Mouse (Mus musculus) intestine, embryonic 15.5 days (tissue): Measurements from ENCODE around the gene Slc29a1. TPM values are rescaled to one million over a fixed set of nuclear protein-coding genes. Genes with fewer than 3 reads are reported as not detected.

Source experiments
- ATAC-seq: fragments of 200-750 bp; cut with Nextera tagmentation; 2 replicates; pipeline ENCODE4 v1.8.0; 2017; ENCODE audit warnings: moderate TSS enrichment, moderate library complexity
- H3K27ac ChIP-seq: fragments of 300-500 bp; sonication (generic); 2 replicates; pipeline ENCODE4 v1.5.1; 2015; ENCODE audit warnings: mild to moderate bottlenecking, inconsistent platforms
- H3K27me3 ChIP-seq: fragments of 300-500 bp; sonication (generic); replicated peaks from 2 replicates; pipeline ENCODE4 v1.6.1; 2015; ENCODE audit warnings: inconsistent platforms
- H3K36me3 ChIP-seq: fragments of 300-500 bp; sonication (generic); 2 replicates; pipeline ENCODE4 v1.6.1; 2015; ENCODE audit warnings: inconsistent platforms
- H3K4me1 ChIP-seq: fragments of 300-500 bp; sonication (generic); replicated peaks from 2 replicates; pipeline ENCODE4 v1.6.1; 2015; ENCODE audit warnings: inconsistent platforms
- H3K4me2 ChIP-seq: fragments of 300-500 bp; sonication (generic); replicated peaks from 2 replicates; pipeline ENCODE4 v1.6.1; 2015; ENCODE audit warnings: mild to moderate bottlenecking, inconsistent platforms
- H3K4me3 ChIP-seq: fragments of 300-500 bp; sonication (generic); replicated peaks from 2 replicates; pipeline ENCODE4 v1.5.1; 2015; ENCODE audit warnings: inconsistent platforms
- H3K9ac ChIP-seq: fragments of 300-500 bp; sonication (generic); 2 replicates; pipeline ENCODE4 v1.6.1; 2015; ENCODE audit warnings: inconsistent platforms
- H3K9me3 ChIP-seq: fragments of 300-500 bp; sonication (generic); 2 replicates; pipeline ENCODE4 v1.6.1; 2016; ENCODE audit warnings: inconsistent platforms
- WGBS: fragments of 180-500 bp; shearing (Covaris S2); methylation state at CpG from one replicate; pipeline ENCODE4 v1.1.7; 2015; 5-methylcytosine and 5-hydroxymethylcytosine counted together
- polyA plus RNA-seq: library from polyadenylated mRNA; unstranded; fragments of >200 nt; fragmentation: Nextera tagmentation; extraction: Ambion mirVana; gene quantifications from 2 replicates; pipeline ENCODE4 v1.2.1, GENCODE M21; 2015

The Slc29a1 gene
- polyA plus RNA-seq, result 80.0 and 85.4 TPM in 2 replicates

DNA sequence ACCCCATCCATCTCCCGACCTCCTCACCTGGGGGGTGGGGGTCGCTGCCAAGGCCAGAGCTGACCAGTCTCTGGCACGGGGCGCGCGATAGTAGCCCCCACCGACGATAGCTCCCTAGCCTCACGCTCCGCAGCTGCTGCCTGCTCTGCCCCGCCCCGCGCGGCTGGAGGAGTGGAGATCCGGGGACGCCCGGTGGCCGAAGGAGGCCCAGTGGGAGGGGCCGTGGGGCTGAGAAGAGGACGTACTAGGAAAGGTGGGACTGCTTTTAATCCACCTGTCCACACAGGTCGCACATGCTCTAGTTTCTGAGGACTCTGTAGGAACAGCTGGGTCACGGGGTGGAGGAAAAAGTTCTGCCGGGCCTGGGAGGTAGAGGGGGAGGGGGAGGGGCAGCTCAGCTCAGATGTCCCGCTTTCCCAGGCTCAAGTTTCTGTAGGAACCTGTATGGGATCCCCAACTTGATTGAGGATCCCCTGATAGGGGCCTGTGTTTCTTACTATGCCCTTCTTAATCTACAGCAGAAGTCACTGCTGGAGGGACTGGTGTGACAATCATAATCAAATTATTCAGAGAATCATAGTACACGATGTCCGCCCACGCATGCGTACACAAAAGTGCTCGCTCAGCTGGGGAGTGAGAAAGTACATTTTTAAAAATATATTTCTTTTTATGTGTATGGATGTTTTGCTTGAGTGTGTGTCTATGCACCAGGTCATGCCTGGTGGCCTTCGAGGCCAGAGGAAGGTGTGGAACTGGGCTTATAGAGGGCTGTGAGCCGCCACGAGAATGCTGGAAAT, at the start of gene Slc29a1:
Slc29a1 (minus strand) TSS at position 161 of the 797 bp plus-strand sequence.
- WGBS, result 18% methylated on average over 32 of the region's 32 CpGs
- Histone ChIP-seq H3K9me3 (no peaks in the 10 kb centered on the region), H3K4me3 (peak within 1 kb of the TSS; percentile 31), H3K36me3 (no peaks in the 10 kb centered on the region), H3K27ac (peak within 1 kb of the TSS; percentile 64; the same call in 1 of the 2 replicates), H3K27me3 (no peaks in the 10 kb centered on the region; the same call in 1 of the 2 replicates), H3K4me2 (peak within 1 kb of the TSS; percentile 70), H3K9ac (peak within 1 kb of the TSS; percentile 29), H3K4me1 (peaks cover 65% of the 10 kb centered on the region)
- ATAC-seq, result peak; percentile 56

DNA sequence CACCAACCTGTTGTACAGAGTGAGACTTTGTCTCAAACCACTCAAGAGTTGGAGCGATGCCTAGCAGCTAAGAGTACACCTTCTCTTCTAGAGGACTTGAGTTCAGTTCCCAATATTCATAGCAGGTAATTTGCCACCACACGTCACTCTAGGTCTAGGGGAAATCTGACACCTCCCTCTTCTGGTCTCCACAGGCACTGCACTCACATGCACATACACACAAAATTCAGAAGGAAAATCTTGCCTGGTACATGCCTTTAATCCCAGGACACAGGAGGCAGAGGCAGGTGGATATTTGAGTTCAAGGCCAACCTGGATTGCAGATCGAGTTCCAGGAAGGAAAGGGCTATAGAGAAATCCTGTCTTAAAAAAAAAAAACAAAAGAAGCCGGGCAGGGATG, 44.8 kb upstream of the Slc29a1 start:
- Histone ChIP-seq H3K27me3 (no peaks in the 10 kb centered on the region), H3K36me3 (no peaks in the 10 kb centered on the region), H3K9ac (no peak overlapping the region), H3K9me3 (no peaks in the 10 kb centered on the region), H3K4me1 (no peaks in the 10 kb centered on the region), H3K27ac (no peak overlapping the region), H3K4me2 (no peak overlapping the region), H3K4me3 (no peak overlapping the region)
- WGBS, result 92% methylated on average over 4 of the region's 4 CpGs
- ATAC-seq, result no peak

DNA sequence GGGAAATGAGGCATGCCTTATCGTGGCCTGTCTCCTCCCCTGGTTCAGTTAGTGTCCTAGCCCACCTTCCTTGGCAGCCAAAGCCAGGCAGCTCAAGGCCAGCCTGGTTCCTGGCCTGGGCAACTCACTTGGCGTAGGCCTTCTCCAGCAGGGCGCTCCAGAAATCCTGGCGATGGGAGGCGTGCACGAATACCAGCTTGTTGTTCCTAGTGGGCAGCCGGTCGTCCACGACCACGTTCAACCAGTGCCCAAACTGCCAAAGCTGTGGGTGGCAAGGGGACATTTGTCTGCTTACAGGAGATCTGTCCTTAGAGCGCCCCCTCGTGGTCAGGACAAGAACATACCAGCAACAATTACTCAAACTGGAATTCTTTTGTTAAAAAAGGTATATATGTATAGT, 43.3 kb upstream of the Slc29a1 start:
- no peak overlapping the region for H3K4me3 ChIP-seq
- no peak overlapping the region for H3K9ac ChIP-seq
- WGBS, result 26% methylated on average over 12 of the region's 12 CpGs
- no peaks in the 10 kb centered on the region for H3K36me3 ChIP-seq
- no peaks in the 10 kb centered on the region for H3K9me3 ChIP-seq
- no peaks in the 10 kb centered on the region for H3K27me3 ChIP-seq
- H3K4me2 ChIP-seq, result no peak overlapping the region
- ATAC-seq, result no peak
- no peak overlapping the region for H3K27ac ChIP-seq
- H3K4me1 ChIP-seq, result no peaks in the 10 kb centered on the region

DNA sequence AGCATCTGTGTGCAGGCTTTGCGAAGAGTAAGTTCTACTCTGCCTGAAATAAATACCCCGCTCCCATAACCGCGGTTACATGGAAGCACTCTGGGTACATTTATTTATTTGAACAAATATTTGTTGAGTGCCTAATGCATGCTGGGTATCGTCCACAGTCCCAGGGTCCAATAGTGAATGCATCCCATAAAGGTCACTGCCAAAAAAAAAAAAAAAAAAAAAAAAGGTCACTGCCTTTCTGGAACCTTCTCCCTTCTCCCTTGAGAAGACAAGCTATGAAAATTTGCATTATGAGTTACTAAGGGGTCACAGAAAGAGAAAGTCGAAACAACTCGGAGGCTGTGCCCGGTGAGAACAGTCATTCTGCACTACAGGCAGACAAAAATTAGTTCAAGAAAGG, 42.6 kb upstream of the Slc29a1 start:
- ATAC-seq, result no peak

DNA sequence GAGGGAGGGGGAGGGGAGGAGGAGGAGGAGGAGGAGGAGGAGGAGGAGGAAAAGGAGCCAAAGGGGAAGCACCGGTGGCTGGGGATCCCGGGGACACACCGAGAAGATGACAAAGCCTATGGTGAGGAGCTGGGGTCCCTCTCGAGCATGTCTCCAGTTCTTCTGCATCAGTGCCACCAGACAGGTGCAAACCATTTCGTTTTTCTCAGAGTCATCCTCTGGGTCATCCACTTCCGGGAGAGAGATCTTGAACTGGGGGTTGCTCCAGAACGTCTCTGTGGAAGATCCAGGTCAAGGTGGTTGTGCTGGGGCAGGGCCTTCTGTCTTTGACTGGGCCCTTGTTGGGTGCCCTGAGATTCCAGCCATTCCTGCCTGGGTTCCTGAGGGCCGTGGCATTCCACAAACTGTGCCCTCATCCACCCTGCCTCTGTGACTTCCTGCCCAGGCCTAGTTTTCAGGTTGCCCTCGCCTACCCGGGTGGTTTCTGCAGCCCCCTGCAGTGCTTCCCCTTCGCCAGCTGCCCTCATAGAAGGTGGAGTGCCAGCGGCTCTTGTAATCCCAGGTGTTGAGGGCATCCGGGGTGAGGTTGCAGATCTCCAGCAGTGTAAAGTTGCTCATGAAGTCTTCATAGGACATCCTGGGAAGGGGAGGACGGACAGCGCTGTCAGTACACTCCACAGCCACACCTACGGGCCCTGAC, 39.3 kb upstream of the Slc29a1 start:
- Histone ChIP-seq H3K4me1 (no peaks in the 10 kb centered on the region), H3K4me3 (no peak overlapping the region), H3K27ac (no peak overlapping the region), H3K4me2 (no peak overlapping the region), H3K36me3 (no peaks in the 10 kb centered on the region), H3K9ac (no peak overlapping the region), H3K27me3 (no peaks in the 10 kb centered on the region), H3K9me3 (no peaks in the 10 kb centered on the region)
- WGBS, result 74% methylated on average over 16 of the region's 16 CpGs
- no peak for ATAC-seq

More for the DNA sequence above, 42.6 kb upstream of the Slc29a1 start:
- H3K36me3 ChIP-seq, result no peaks in the 10 kb centered on the region
- no peaks in the 10 kb centered on the region for H3K27me3 ChIP-seq
- no peaks in the 10 kb centered on the region for H3K4me1 ChIP-seq
- H3K9me3 ChIP-seq, result no peaks in the 10 kb centered on the region
- H3K4me3 ChIP-seq, result no peak overlapping the region
- H3K4me2 ChIP-seq, result no peak overlapping the region
- H3K9ac ChIP-seq, result no peak overlapping the region
- WGBS, result 88% methylated on average over 8 of the region's 8 CpGs
- H3K27ac ChIP-seq, result no peak overlapping the region

- ATAC-seq, result no peak
- no peaks in the 10 kb centered on the region for H3K27me3 ChIP-seq
- WGBS, result 80% methylated on average over 5 of the region's 5 CpGs
- peaks cover 16% of the 10 kb centered on the region; the same call in 1 of the 2 replicates for H3K4me1 ChIP-seq
- H3K4me2 ChIP-seq, result no peak overlapping the region
- H3K36me3 ChIP-seq, result no peaks in the 10 kb centered on the region
- no peaks in the 10 kb centered on the region for H3K9me3 ChIP-seq
- no peak overlapping the region for H3K9ac ChIP-seq
- no peak overlapping the region for H3K4me3 ChIP-seq
- no peak overlapping the region for H3K27ac ChIP-seq
Measured at GRCm38 (mm10) chr17:45634033-45634432, 34.6 kb upstream of the Slc29a1 start.

DNA sequence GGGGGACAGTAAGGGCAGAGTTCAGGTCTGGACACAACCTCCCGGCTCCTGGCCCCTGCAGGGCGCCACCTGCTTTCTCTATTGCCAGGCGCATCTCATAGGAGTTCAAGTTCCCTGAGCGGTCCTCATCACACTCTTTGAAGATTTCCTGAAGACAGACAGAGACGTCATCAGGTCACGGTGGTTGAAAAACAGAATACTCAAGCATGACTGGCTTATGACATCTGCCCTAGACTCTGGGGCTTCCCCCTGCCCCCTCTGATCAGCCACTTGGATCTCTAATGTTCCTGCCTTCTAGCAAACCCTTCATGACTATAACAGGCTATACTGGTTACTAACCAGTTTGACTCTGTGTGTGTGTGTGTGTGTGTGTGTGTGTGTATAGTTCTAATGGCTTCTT, 32.5 kb upstream of the Slc29a1 start:
- 80% methylated on average over 6 of the region's 6 CpGs for WGBS
- ATAC-seq, result no peak
- no peak overlapping the region for H3K27ac ChIP-seq
- H3K4me1 ChIP-seq, result peaks cover 21% of the 10 kb centered on the region
- no peaks in the 10 kb centered on the region for H3K9me3 ChIP-seq
- no peak overlapping the region for H3K9ac ChIP-seq
- H3K4me2 ChIP-seq, result no peak overlapping the region
- H3K27me3 ChIP-seq, result no peaks in the 10 kb centered on the region
- no peaks in the 10 kb centered on the region for H3K36me3 ChIP-seq
- H3K4me3 ChIP-seq, result no peak overlapping the region

GRCm38 (mm10) chr17:45630992-45631391, 31.6 kb upstream of the Slc29a1 start:
- H3K9ac ChIP-seq, result no peak overlapping the region
- 54% methylated on average over 3 of the region's 3 CpGs for WGBS
- H3K27me3 ChIP-seq, result no peaks in the 10 kb centered on the region
- H3K4me3 ChIP-seq, result no peak overlapping the region
- no peaks in the 10 kb centered on the region for H3K9me3 ChIP-seq
- no peak overlapping the region for H3K27ac ChIP-seq
- no peaks in the 10 kb centered on the region for H3K36me3 ChIP-seq
- H3K4me1 ChIP-seq, result peaks cover 29% of the 10 kb centered on the region
- ATAC-seq, result no peak
- H3K4me2 ChIP-seq, result peak overlapping the region; percentile 86; the same call in 1 of the 2 replicates

DNA sequence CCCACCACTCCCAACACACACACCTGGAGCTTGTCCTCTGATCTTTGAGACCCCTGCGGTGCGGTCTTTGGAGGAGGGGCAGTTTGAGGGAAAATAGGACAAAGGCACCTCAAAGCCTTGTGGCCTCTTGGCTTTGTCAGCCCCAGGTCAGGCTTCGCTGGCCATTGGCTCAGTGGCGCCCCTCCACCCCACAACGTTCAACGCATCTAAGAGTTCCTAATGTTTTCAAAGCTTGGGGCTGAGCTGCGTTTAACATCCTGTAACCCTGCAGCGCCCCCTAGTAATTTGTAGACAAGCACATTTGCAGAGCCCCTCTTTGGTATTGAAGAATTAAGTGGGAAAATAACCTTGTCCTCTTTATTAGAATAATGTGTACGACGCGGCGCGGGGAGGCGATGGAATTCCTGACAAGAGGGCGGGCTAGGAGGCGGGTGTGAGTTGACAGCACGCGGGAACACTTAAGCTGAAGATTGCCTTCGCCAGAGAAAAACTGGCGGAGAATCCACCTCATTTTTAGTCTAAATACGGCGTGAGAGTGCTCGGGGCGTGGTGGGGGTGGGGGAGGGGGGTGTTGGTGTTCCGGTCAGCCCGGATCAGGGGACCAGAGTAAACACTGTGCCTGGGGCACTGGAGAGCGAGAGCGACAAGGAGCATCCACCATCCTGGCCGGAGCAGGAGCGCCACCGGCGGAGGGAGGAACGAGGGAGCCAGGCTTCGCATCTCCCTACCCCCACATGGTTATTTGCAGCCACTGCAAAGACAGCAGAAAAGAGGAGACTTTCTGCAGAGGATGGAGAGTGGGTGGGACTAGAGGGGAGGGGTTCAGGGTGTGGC, 30.7 kb upstream of the Slc29a1 start:
- 3% methylated on average over 33 of the region's 34 CpGs for WGBS
- peak overlapping the region; percentile 38 for H3K4me3 ChIP-seq
- peak; percentile 62 for ATAC-seq
- H3K9ac ChIP-seq, result peak overlapping the region; percentile 46
- H3K4me2 ChIP-seq, result peak overlapping the region; percentile 86
- peak overlapping the region; percentile 66 for H3K27ac ChIP-seq
- no peaks in the 10 kb centered on the region for H3K9me3 ChIP-seq
- no peaks in the 10 kb centered on the region for H3K27me3 ChIP-seq
- peaks cover 32% of the 10 kb centered on the region for H3K4me1 ChIP-seq
- H3K36me3 ChIP-seq, result no peaks in the 10 kb centered on the region

- Histone ChIP-seq H3K4me1 (peaks cover 32% of the 10 kb centered on the region), H3K4me2 (peak overlapping the region; percentile 86), H3K27me3 (no peaks in the 10 kb centered on the region), H3K27ac (peak overlapping the region; percentile 66), H3K9me3 (no peaks in the 10 kb centered on the region), H3K36me3 (no peaks in the 10 kb centered on the region), H3K4me3 (peak overlapping the region; percentile 38; the same call in 1 of the 2 replicates), H3K9ac (no peak overlapping the region)
- WGBS, result 44% methylated on average over 13 of the region's 13 CpGs
- ATAC-seq, result peak; percentile 34
Measured at GRCm38 (mm10) chr17:45628885-45629855, 29.8 kb upstream of the Slc29a1 start.

GRCm38 (mm10) chr17:45628160-45628559, 28.8 kb upstream of the Slc29a1 start:
- Histone ChIP-seq H3K4me3 (no peak overlapping the region), H3K4me2 (no peak overlapping the region), H3K36me3 (no peaks in the 10 kb centered on the region), H3K9ac (no peak overlapping the region), H3K27me3 (no peaks in the 10 kb centered on the region), H3K9me3 (no peaks in the 10 kb centered on the region), H3K27ac (no peak overlapping the region), H3K4me1 (peaks cover 32% of the 10 kb centered on the region)
- ATAC-seq, result no peak
- WGBS, result 46% methylated on average over 3 of the region's 3 CpGs
